Mouse (Mus musculus) heart, embryonic 11.5 days (tissue): ENCODE data around the gene Myo3a. TPM values are rescaled to one million over a fixed set of nuclear protein-coding genes. Genes with fewer than 3 reads are reported as not detected.

Source experiments
- ATAC-seq: fragments of 200-750 bp; cut with Nextera tagmentation; replicated peaks from 2 replicates; pipeline ENCODE4 v1.8.0; 2017; ENCODE audit warnings: moderate library complexity; ENCODE audit not compliant: insufficient number of reproducible peaks, low FRiP score, low TSS enrichment
- H3K27ac ChIP-seq: fragments of 300-500 bp; sonication (generic); 2 replicates; pipeline ENCODE4 v1.5.1; 2014; ENCODE audit warnings: mild to moderate bottlenecking, low read depth, low read length
- H3K27me3 ChIP-seq: fragments of 300-500 bp; sonication (generic); 2 replicates; pipeline ENCODE4 v1.6.1; 2014; ENCODE audit warnings: mild to moderate bottlenecking, low read length, mixed read lengths; ENCODE audit not compliant: control insufficient read depth, insufficient read depth
- H3K36me3 ChIP-seq: fragments of 300-500 bp; sonication (generic); 2 replicates; pipeline ENCODE4 v1.6.1; 2014; ENCODE audit warnings: mild to moderate bottlenecking, low read length, moderate library complexity, mixed read lengths; ENCODE audit not compliant: control insufficient read depth, insufficient read depth
- H3K4me1 ChIP-seq: fragments of 300-500 bp; sonication (generic); 2 replicates; pipeline ENCODE4 v1.6.1; 2014; ENCODE audit warnings: low read length; ENCODE audit not compliant: control insufficient read depth, insufficient read depth
- H3K4me2 ChIP-seq: fragments of 300-500 bp; sonication (generic); 2 replicates; pipeline ENCODE4 v1.6.1; 2014; ENCODE audit warnings: mild to moderate bottlenecking, moderate library complexity
- H3K4me3 ChIP-seq: fragments of 300-500 bp; sonication (generic); 2 replicates; pipeline ENCODE4 v1.5.1; 2014; ENCODE audit warnings: low read depth, low read length
- H3K9ac ChIP-seq: fragments of 300-500 bp; sonication (generic); 2 replicates; pipeline ENCODE4 v1.6.1; 2014; ENCODE audit warnings: mild to moderate bottlenecking, low read depth, low read length, moderate library complexity
- H3K9me3 ChIP-seq: fragments of 300-500 bp; sonication (generic); replicated peaks from 2 replicates; pipeline ENCODE4 v1.6.1; 2016; ENCODE audit warnings: low read length; ENCODE audit not compliant: control insufficient read depth
- WGBS: fragments of 180-500 bp; shearing (Covaris S2); extraction: QIAGEN DNeasy Blood & Tissue Kit; methylation state at CpG from one replicate; pipeline ENCODE4 v1.1.7; 2014; ENCODE audit not compliant: insufficient replicate concordance; 5-methylcytosine and 5-hydroxymethylcytosine counted together
- polyA plus RNA-seq: library from polyadenylated mRNA; unstranded; fragments of >200 nt; fragmentation: Nextera tagmentation; extraction: Ambion mirVana; gene quantifications from 2 replicates; pipeline ENCODE4 v1.2.1, GENCODE M21; 2014

Gene Myo3a
- not detected in 2 replicates for polyA plus RNA-seq

DNA sequence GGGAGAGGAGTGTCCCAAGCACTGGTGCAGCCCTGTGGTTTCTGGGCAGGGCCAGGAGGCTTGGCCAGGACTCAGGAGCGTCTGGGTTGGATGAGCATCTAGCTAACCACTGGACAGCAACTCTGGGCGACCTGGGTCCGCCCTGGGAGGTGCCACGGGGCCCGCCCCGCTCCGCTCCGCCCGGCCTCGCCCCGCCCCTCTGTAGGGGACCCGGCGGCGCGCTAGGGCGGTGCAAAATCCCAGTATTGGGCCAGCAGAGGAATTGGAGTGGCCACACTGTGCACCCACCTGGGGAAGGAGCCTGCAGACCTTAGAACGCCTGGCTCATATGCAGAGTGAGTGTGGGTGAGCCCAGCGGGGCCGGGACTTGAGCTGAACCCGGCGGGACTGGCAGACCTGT is at the start of gene Myo3a:
TSS of gene Myo3a (plus strand) at position 196 of the 400 bp plus-strand sequence.
- no peak within 1 kb of the TSS for H3K9ac ChIP-seq
- H3K36me3 ChIP-seq: no peaks in the 10 kb centered on the region
- no peaks in the 10 kb centered on the region for H3K9me3 ChIP-seq
- H3K4me1 ChIP-seq: no peaks in the 10 kb centered on the region
- peak within 1 kb of the TSS; percentile 74 for H3K4me2 ChIP-seq
- no peak within 1 kb of the TSS for H3K27ac ChIP-seq
- no peaks in the 10 kb centered on the region for H3K27me3 ChIP-seq
- H3K4me3 ChIP-seq: peak within 1 kb of the TSS; percentile 34
- WGBS: 3% methylated on average over 21 of the region's 21 CpGs
- peak; percentile 59; the same call in 1 of the 2 replicates for ATAC-seq

DNA sequence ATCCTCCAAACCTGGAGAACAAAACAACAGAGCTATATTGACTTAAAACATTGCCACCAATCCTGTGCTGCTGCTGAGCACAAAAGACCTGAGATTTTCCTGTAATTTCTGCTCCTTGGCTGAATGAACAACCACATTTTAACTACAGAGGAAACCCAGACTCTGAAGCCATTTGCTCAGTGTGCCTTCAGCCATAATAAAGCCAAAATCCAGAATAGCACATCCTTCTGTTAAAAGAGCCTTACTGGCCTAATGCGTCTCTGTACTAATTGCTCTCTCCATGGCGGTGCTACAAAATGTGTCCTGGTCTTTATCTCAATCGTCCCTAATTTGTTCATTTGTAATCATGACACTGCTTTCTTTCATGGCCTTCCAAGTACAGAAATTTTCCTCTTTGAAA is 23.2 kb downstream of the Myo3a start:
- ATAC-seq: no peak
- Histone ChIP-seq H3K27me3 (no peaks in the 10 kb centered on the region), H3K4me2 (no peak overlapping the region), H3K9me3 (no peaks in the 10 kb centered on the region), H3K36me3 (no peaks in the 10 kb centered on the region), H3K27ac (no peak overlapping the region), H3K4me3 (no peak overlapping the region), H3K9ac (no peak overlapping the region), H3K4me1 (no peaks in the 10 kb centered on the region)
- 73% methylated on average over 3 of the region's 3 CpGs for WGBS

DNA sequence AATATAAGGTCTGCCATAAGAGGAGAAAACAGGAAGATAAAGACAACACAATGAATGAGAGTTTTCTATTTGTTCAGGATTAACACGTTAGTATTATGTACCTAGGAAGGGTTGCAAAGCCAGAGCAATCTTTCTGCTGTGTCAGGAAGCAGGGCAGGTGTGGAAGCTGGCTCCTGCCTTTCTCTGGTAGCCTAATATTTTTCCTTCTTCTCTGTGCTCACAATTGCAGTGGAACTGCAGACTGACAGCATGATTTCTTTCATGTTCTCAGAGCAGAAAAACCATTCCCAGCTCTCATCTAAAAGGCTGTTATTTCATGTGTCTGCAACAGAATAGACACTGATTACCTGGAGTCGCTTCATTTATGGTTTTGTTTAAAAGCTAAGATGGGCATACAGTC is 23.7 kb downstream of the Myo3a start:
- Histone ChIP-seq H3K9me3 (no peaks in the 10 kb centered on the region), H3K27me3 (no peaks in the 10 kb centered on the region), H3K4me3 (no peak overlapping the region), H3K4me2 (no peak overlapping the region), H3K4me1 (no peaks in the 10 kb centered on the region), H3K9ac (no peak overlapping the region), H3K36me3 (no peaks in the 10 kb centered on the region), H3K27ac (no peak overlapping the region)
- WGBS: 71% methylated on average over 2 of the region's 2 CpGs
- no peak for ATAC-seq

DNA sequence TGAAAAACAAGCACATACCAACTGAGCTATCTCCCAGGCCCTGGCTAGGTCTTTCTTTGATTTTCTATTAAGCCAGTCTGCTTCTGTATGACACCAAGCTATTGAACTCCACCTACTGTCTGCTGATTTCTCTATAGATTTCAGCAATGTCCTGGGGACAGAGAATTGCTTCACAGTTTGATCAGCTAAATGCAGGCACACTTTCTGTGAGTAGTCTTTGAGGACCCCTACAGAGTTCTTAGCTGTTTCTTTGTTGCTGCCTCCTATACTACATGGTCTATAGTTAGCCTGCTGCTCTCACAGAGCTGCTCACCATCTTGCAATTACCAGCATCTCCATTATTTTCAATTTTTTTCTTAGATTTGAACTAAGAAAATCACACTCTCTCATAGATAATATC is 28.3 kb downstream of the Myo3a start:
- Histone ChIP-seq H3K9ac (no peak overlapping the region), H3K36me3 (no peaks in the 10 kb centered on the region), H3K4me2 (no peak overlapping the region), H3K4me1 (no peaks in the 10 kb centered on the region), H3K27me3 (no peaks in the 10 kb centered on the region), H3K9me3 (no peaks in the 10 kb centered on the region), H3K27ac (no peak overlapping the region), H3K4me3 (no peak overlapping the region)
- no peak for ATAC-seq

DNA sequence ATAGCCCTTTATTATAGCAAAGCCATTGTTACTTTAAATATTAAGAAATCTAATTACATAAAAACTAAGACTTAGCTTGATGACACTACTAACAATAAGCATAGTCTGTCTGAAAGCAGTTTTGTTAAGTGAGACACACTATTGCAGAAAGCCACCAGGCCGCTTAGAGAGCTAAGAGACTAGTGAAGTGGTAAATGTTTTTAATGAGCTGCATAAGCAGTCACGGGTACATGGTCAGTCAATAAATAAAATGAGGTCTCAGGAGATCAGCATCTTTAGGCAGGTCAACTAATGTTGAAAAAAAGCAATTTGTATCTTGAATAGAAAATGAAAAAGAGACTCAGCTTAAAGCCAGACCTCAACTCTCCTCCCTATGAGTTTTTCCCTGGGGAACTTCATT is 44.3 kb downstream of the Myo3a start:
- H3K9ac ChIP-seq: no peak overlapping the region
- no peak for ATAC-seq
- WGBS: 77% methylated on average over 2 of the region's 2 CpGs

DNA sequence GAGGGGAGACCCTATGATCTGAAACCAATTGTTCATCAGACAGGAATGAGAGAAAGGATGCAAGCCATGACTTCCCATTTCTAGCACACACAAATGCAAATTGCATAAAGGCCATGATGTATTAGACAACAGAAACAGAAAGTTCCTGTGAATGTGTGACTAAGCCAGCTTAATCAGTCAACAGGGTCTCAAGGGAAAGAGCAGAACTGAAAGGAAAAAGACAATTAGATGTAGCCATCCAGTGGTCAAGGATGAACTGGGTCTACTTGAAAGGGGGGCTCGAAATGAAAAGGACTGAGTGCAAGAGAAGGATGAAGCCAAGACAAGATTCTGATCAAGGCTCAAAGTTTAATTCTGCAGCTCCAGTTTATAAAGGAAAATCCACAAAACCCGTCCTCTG is 58.1 kb downstream of the Myo3a start:
- ATAC-seq: no peak
- no peaks in the 10 kb centered on the region for H3K27me3 ChIP-seq
- no peaks in the 10 kb centered on the region for H3K9me3 ChIP-seq
- H3K27ac ChIP-seq: no peak overlapping the region
- no peaks in the 10 kb centered on the region for H3K36me3 ChIP-seq
- no peaks in the 10 kb centered on the region for H3K4me1 ChIP-seq
- 59% methylated on average over 2 of the region's 2 CpGs for WGBS
- no peak overlapping the region for H3K4me3 ChIP-seq
- H3K4me2 ChIP-seq: no peak overlapping the region
- no peak overlapping the region for H3K9ac ChIP-seq

More for the DNA sequence above, 44.3 kb downstream of the Myo3a start:
- no peak overlapping the region for H3K27ac ChIP-seq
- no peaks in the 10 kb centered on the region for H3K9me3 ChIP-seq
- no peaks in the 10 kb centered on the region for H3K36me3 ChIP-seq
- H3K4me2 ChIP-seq: no peak overlapping the region
- no peak overlapping the region for H3K4me3 ChIP-seq
- H3K27me3 ChIP-seq: no peaks in the 10 kb centered on the region
- H3K4me1 ChIP-seq: no peaks in the 10 kb centered on the region

DNA sequence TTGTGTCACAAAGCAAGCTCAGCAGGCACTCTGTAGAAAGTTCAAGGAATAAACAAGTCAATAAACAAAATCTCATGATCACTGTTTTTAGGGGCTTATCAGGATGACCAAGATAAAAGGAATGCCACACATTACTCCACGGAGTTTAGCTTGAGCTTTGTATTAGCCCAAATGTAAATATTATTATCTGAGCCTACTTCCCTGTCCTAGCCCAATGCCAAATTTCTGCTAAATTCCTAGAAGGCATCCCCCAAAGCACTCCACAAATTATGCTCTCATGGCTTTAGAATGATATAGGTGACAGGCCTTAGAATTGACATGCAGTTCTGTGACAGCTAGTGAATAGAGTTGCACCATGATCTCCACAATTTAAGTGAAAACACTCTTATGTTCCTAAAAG is 58.5 kb downstream of the Myo3a start:
- no peak overlapping the region for H3K4me2 ChIP-seq
- no peak overlapping the region for H3K4me3 ChIP-seq
- H3K9me3 ChIP-seq: no peaks in the 10 kb centered on the region
- ATAC-seq: no peak
- whole genome bisulfite sequencing: 11% methylated on average over 1 of the region's 1 CpGs
- H3K9ac ChIP-seq: no peak overlapping the region
- H3K36me3 ChIP-seq: no peaks in the 10 kb centered on the region
- H3K27ac ChIP-seq: no peak overlapping the region
- H3K27me3 ChIP-seq: no peaks in the 10 kb centered on the region
- H3K4me1 ChIP-seq: no peaks in the 10 kb centered on the region

DNA sequence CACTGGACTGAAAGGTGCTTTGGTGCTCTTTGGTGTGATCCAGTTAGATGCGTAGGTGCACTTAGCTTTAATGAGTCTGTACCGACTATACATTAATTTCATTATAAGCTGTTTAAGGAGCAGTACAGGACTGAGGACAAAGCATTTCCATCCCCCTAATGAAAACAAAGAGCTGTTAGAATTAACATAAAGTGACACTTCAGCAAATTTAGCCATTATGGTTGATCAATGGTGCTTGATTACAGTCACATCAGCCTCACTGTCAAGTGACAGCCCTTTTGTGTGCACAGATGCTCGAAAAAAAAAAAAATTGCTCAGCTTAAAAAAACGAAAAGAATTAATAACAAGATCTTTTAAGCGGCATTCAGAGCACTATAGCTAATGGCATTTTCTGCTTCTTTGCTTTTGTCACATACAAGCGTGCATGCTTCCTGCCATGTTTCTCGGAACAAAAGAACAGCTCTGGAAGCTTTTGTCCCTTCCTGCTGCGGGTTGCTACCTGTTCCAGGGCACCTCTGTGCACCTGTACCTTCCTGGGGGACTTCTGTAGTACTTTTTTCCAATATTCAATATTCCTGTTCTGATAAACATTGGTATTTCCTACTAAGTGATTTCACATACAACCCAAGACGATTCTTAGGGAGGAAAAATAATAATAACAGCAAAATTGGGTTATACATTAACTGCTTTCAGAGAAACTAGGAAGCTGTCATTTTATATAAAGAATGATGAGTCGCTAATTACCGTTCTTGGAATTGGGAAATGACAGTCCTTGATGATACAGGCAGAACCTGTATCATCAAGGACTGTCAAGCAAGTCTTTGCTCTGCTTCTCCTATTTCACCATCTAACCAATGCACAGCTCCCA is 66.5 kb downstream of the Myo3a start:
- Histone ChIP-seq H3K9me3 (no peaks in the 10 kb centered on the region), H3K4me1 (no peaks in the 10 kb centered on the region), H3K4me3 (no peak overlapping the region), H3K4me2 (no peak overlapping the region), H3K27me3 (no peaks in the 10 kb centered on the region), H3K9ac (no peak overlapping the region), H3K27ac (no peak overlapping the region), H3K36me3 (no peaks in the 10 kb centered on the region)
- 64% methylated on average over 11 of the region's 11 CpGs for whole genome bisulfite sequencing
- no peak for ATAC-seq

DNA sequence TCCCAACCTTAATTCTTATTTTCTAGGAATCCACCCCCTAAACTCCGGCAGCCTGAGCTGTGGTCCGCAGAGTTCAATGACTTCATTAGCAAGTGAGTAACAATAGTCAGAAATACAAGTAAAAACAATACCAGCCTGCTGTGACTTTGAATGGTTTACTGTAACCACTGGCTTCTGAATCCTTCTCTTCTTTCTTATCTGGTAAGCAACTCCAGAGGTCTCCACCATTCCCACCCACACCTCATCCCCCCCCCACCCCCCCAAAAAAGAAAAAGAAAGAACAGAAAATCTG is 67.1 kb downstream of the Myo3a start:
- 35% methylated on average over 2 of the region's 2 CpGs for WGBS
- Histone ChIP-seq H3K27me3 (no peaks in the 10 kb centered on the region), H3K4me2 (no peak overlapping the region), H3K4me1 (no peaks in the 10 kb centered on the region), H3K27ac (no peak overlapping the region), H3K9me3 (no peaks in the 10 kb centered on the region), H3K4me3 (no peak overlapping the region), H3K36me3 (no peaks in the 10 kb centered on the region), H3K9ac (no peak overlapping the region)
- no peak for ATAC-seq
